Mouse (Mus musculus) brain, embryonic 14.5 days (tissue): ENCODE data around the gene Zmpste24.
A peak's percentile ranks its signal among the peaks of the same experiment; 100 is the strongest.

Experiments used
- CTCF ChIP-seq: fragments of 200-500 bp; IDR thresholded peaks from 2 replicates; pipeline ENCODE4 v1.5.1; 2012; ENCODE audit warnings: inconsistent platforms, mild to moderate bottlenecking, moderate library complexity, borderline replicate concordance; ENCODE audit not compliant: insufficient read depth, insufficient read length; ENCODE audit errors: extremely low read depth
- POLR2A ChIP-seq: fragments of 200-500 bp; IDR thresholded peaks from 2 replicates; pipeline ENCODE4 v1.6.1; 2012; ENCODE audit warnings: mild to moderate bottlenecking, inconsistent platforms, borderline replicate concordance; ENCODE audit not compliant: poor library complexity, insufficient read depth, insufficient read length, severe bottlenecking; ENCODE audit errors: extremely low read depth

- peak; percentile 56 for TF ChIP-seq CTCF
- TF ChIP-seq POLR2A = no peak
These were observed 41.7 kb downstream of the Zmpste24 start for GRCm38 (mm10) chr4:121056342-121056741.
